ENCODE assay signal across 11 mouse cellular contexts in genomic region chr8:57766471-57767065, GRCm38 (mm10).
DNase-seq lines count a peak whose midpoint lies in the region; ATAC-seq and TF ChIP-seq lines count a peak whose summit lies in the region.
"Had no signal": no experiment of that assay in that cellular context is flagged by ENCODE, and none has a peak within 500 bp of the region (broad histone marks: within the 10 kb centered on the region; RNA-seq: fewer than 3 reads in every experiment).

No protein-coding gene starts in this region.

- no peak for DNase-seq in kidney, adult 11 months
- no peak for DNase-seq in forebrain, postnatal 0 days
- no peak for DNase-seq in midbrain, postnatal 0 days (ENCODE audit: low spot score)
- DNase-seq in liver, postnatal 0 days = no peak
- no peak for DNase-seq in thymus, postnatal 36 days
- DNase-seq: adrenal gland, postnatal 36 days; cerebellum, postnatal 14 days; thymus, postnatal 14 days had no signal

- H3K36me3 ChIP-seq in kidney, embryonic 16.5 days (ENCODE audit: insufficient read depth, low read length) = no peaks in the 10 kb centered on the region
- no peaks in the 10 kb centered on the region for H3K36me3 ChIP-seq in embryonic facial prominence, embryonic 13.5 days
- no peaks in the 10 kb centered on the region for H3K36me3 ChIP-seq in forebrain, postnatal 0 days (ENCODE audit: insufficient read depth)
- no peaks in the 10 kb centered on the region for H3K36me3 ChIP-seq in midbrain, postnatal 0 days (ENCODE audit: insufficient read depth, low read length)
- H3K36me3 ChIP-seq in liver, postnatal 0 days (replicated peaks; ENCODE audit: insufficient read depth, low read length) = no peaks in the 10 kb centered on the region

- H3K4me3 ChIP-seq in kidney, embryonic 16.5 days (ENCODE audit: low read length) = no peak overlapping the region
- H3K4me3 ChIP-seq in embryonic facial prominence, embryonic 13.5 days = no peak overlapping the region
- 0 out of 2 replicates have a peak overlapping the region, but pooled peaks have one; percentile 5 for H3K4me3 ChIP-seq in forebrain, postnatal 0 days (ENCODE audit: low read depth, low read length)
- H3K4me3 ChIP-seq in midbrain, postnatal 0 days (ENCODE audit: low read depth, low read length) = no peak overlapping the region
- no peak overlapping the region for H3K4me3 ChIP-seq in liver, postnatal 0 days (ENCODE audit: low read depth, low read length)

- TF ChIP-seq EP300 in liver, postnatal 0 days (IDR thresholded peaks at IDR 0.05; ENCODE audit: low read depth) = no peak

- H3K4me2 ChIP-seq in kidney, embryonic 16.5 days (replicated peaks; ENCODE audit: low read depth, low read length) = peak overlapping the region; percentile 36
- peak overlapping the region; percentile 37; the same call in 1 of the 2 replicates for H3K4me2 ChIP-seq in embryonic facial prominence, embryonic 13.5 days
- peak overlapping the region; percentile 32 for H3K4me2 ChIP-seq in forebrain, postnatal 0 days (ENCODE audit: low read depth)
- peak overlapping the region; percentile 29 for H3K4me2 ChIP-seq in midbrain, postnatal 0 days (ENCODE audit: low read depth, low read length, poor library complexity, severe bottlenecking)
- no peak overlapping the region for H3K4me2 ChIP-seq in liver, postnatal 0 days (ENCODE audit: low read depth, low read length)

- H3K27me3 ChIP-seq in kidney, embryonic 16.5 days (ENCODE audit: insufficient read depth, low read length) = peaks cover 3% of the 10 kb centered on the region; the same call in 1 of the 2 replicates
- peaks cover 3% of the 10 kb centered on the region; the same call in 1 of the 2 replicates for H3K27me3 ChIP-seq in embryonic facial prominence, embryonic 13.5 days
- H3K27me3 ChIP-seq in forebrain, postnatal 0 days (ENCODE audit: insufficient read depth, low read length) = no peaks in the 10 kb centered on the region
- no peaks in the 10 kb centered on the region for H3K27me3 ChIP-seq in midbrain, postnatal 0 days (ENCODE audit: insufficient read depth, low read length)
- H3K27me3 ChIP-seq in liver, postnatal 0 days (ENCODE audit: insufficient read depth, low read length) = no peaks in the 10 kb centered on the region

- H3K27ac ChIP-seq in kidney, embryonic 16.5 days (ENCODE audit: low read length) = no peak overlapping the region
- no peak overlapping the region for H3K27ac ChIP-seq in embryonic facial prominence, embryonic 13.5 days
- H3K27ac ChIP-seq in forebrain, postnatal 0 days (ENCODE audit: low read depth, low read length) = no peak overlapping the region
- no peak overlapping the region for H3K27ac ChIP-seq in midbrain, postnatal 0 days (ENCODE audit: low read depth, low read length)
- H3K27ac ChIP-seq in liver, postnatal 0 days (ENCODE audit: low read depth) = no peak overlapping the region
- H3K27ac ChIP-seq: macrophage had no signal

- no peaks in the 10 kb centered on the region for H3K9me3 ChIP-seq in kidney, embryonic 16.5 days (ENCODE audit: low read length)
- no peaks in the 10 kb centered on the region for H3K9me3 ChIP-seq in embryonic facial prominence, embryonic 13.5 days
- H3K9me3 ChIP-seq in forebrain, postnatal 0 days (ENCODE audit: low read length) = no peaks in the 10 kb centered on the region
- H3K9me3 ChIP-seq in midbrain, postnatal 0 days (ENCODE audit: low read length) = no peaks in the 10 kb centered on the region
- H3K9me3 ChIP-seq in liver, postnatal 0 days (ENCODE audit: low read length) = no peaks in the 10 kb centered on the region

- 52% methylated on average over 10 of the region's 10 CpGs for WGBS in kidney, embryonic 16.5 days
- WGBS in embryonic facial prominence, embryonic 13.5 days = 53% methylated on average over 10 of the region's 10 CpGs
- 41% methylated on average over 10 of the region's 10 CpGs for WGBS in forebrain, postnatal 0 days
- WGBS in midbrain, postnatal 0 days = 38% methylated on average over 10 of the region's 10 CpGs
- WGBS in liver, postnatal 0 days (ENCODE audit: insufficient replicate concordance) = 61% methylated on average over 10 of the region's 10 CpGs

- no peak overlapping the region for H3K9ac ChIP-seq in kidney, embryonic 16.5 days (replicated peaks; ENCODE audit: low read length)
- H3K9ac ChIP-seq in embryonic facial prominence, embryonic 13.5 days = no peak overlapping the region
- 0 out of 2 replicates have a peak overlapping the region, but pooled peaks have one; percentile 6 for H3K9ac ChIP-seq in forebrain, postnatal 0 days
- no peak overlapping the region for H3K9ac ChIP-seq in midbrain, postnatal 0 days (replicated peaks; ENCODE audit: low read length, poor library complexity, severe bottlenecking)
- H3K9ac ChIP-seq in liver, postnatal 0 days (replicated peaks) = no peak overlapping the region

- ATAC-seq in kidney, embryonic 16.5 days (ENCODE audit: low FRiP score, low TSS enrichment) = no peak
- no peak for ATAC-seq in embryonic facial prominence, embryonic 13.5 days (ENCODE audit: insufficient number of reproducible peaks, insufficient read depth, low FRiP score, low TSS enrichment, low read depth)
- no peak for ATAC-seq in forebrain, postnatal 0 days
- peak; percentile 34; the same call in 1 of the 2 replicates for ATAC-seq in midbrain, postnatal 0 days (ENCODE audit: low FRiP score)
- no peak for ATAC-seq in liver, postnatal 0 days

- peaks cover 8% of the 10 kb centered on the region; the same call in 1 of the 2 replicates for H3K4me1 ChIP-seq in kidney, embryonic 16.5 days (ENCODE audit: insufficient read depth, low read length)
- H3K4me1 ChIP-seq in embryonic facial prominence, embryonic 13.5 days = peaks cover 7% of the 10 kb centered on the region; the same call in 1 of the 2 replicates
- peaks cover 6% of the 10 kb centered on the region; the same call in 1 of the 2 replicates for H3K4me1 ChIP-seq in forebrain, postnatal 0 days (ENCODE audit: insufficient read depth)
- peaks cover 4% of the 10 kb centered on the region; the same call in 1 of the 2 replicates for H3K4me1 ChIP-seq in midbrain, postnatal 0 days (ENCODE audit: insufficient read depth, low read length)
- H3K4me1 ChIP-seq in liver, postnatal 0 days (ENCODE audit: insufficient read depth) = no peaks in the 10 kb centered on the region

- TF ChIP-seq CTCF in forebrain, postnatal 0 days (IDR thresholded peaks at IDR 0.05; ENCODE audit: low read depth) = no peak
- no peak for TF ChIP-seq CTCF in midbrain, postnatal 0 days (IDR thresholded peaks at IDR 0.05)
- no peak for TF ChIP-seq CTCF in liver, postnatal 0 days (IDR thresholded peaks at IDR 0.05; ENCODE audit: low read depth)
